Mouse (Mus musculus) testis, adult 2 months (tissue): ENCODE measurements at regions not wholly inside any gene's neighbourhood (a gene's known extent, or its start where the extent isn't known, plus 50 kb on each side); places are given as distances from the start of the nearest gene placed in this dataset.

Experiments used
- H3K27ac ChIP-seq: fragments of 200-500 bp; 2 replicates; pipeline ENCODE4 v1.5.1; 2012; ENCODE audit warnings: low read depth, low read length; ENCODE audit not compliant: control insufficient read depth, insufficient read depth
- H3K27me3 ChIP-seq: fragments of 200-500 bp; 2 replicates; pipeline ENCODE4 v1.6.1; 2012; ENCODE audit warnings: mild to moderate bottlenecking, low read length, moderate library complexity; ENCODE audit not compliant: control insufficient read depth, insufficient read depth
- H3K36me3 ChIP-seq: fragments of 200-500 bp; 2 replicates; pipeline ENCODE4 v1.6.1; 2012; ENCODE audit warnings: mild to moderate bottlenecking, low read length; ENCODE audit not compliant: control insufficient read depth, insufficient read depth
- H3K4me1 ChIP-seq: fragments of 200-500 bp; 2 replicates; pipeline ENCODE4 v1.6.1; 2012; ENCODE audit warnings: low read length; ENCODE audit not compliant: control insufficient read depth, insufficient read depth
- H3K4me3 ChIP-seq: fragments of 200-500 bp; 2 replicates; pipeline ENCODE4 v1.5.1; 2012; ENCODE audit warnings: low read depth, mild to moderate bottlenecking, low read length, moderate library complexity, mixed read lengths; ENCODE audit not compliant: control insufficient read depth
- CTCF ChIP-seq: fragments of 200-500 bp; IDR thresholded peaks from 2 replicates; pipeline ENCODE4 v1.5.1; 2012; ENCODE audit warnings: low read depth, mild to moderate bottlenecking, inconsistent platforms, low read length, moderate library complexity; ENCODE audit not compliant: control insufficient read depth, insufficient read depth, insufficient replicate concordance
- POLR2A ChIP-seq: fragments of 200-500 bp; IDR thresholded peaks from 2 replicates; pipeline ENCODE4 v1.6.1; 2012; ENCODE audit warnings: low read depth, mild to moderate bottlenecking, inconsistent platforms, low read length, moderate library complexity; ENCODE audit not compliant: control insufficient read depth

DNA sequence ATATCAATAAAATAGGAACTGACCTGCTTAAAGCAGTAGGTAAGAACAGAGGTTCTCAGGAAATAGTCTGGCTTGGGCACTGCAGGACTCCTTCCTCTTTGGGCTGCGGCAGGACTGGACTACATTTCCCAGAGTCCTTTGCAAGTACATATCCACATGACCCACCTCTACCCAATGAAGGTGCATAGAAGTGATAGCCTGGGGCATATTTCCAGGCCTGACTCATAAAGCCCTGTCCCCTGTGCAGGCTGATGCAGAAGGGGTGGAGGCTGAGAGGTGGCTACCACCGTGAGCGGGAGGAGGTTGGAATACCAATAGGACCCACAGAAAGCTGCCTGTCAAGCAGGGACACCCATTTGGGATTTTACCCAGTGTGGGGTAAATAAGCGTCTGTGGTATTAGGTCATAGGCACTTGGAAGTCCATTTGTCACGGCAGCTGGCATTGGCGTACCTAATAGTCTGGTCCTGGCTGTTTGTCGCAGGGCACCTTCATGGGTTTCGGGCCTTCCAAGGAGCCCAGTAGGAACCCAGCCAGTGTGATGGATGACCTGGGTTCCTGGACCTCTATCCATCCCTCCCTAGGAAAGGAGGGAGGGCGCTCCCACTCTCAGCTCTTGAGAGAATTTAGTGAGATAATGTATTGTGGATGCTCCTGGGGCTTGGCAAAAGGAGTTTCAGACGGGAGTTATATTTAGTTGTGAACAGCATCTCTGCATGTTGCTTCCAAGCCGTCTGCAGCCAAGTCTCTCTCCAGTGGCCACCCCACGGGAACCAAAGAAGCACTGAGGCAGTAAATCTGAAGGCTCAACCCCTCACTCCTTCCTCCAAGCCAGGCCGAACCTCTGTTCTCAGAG lies 146.8 kb upstream of the Med13l start:
- TF ChIP-seq CTCF (no peak), POLR2A (no peak)
- Histone ChIP-seq H3K27ac (no peak overlapping the region), H3K4me1 (no peaks in the 10 kb centered on the region), H3K36me3 (no peaks in the 10 kb centered on the region), H3K27me3 (no peaks in the 10 kb centered on the region), H3K4me3 (no peak overlapping the region)

- Histone ChIP-seq H3K4me3 (no peak overlapping the region), H3K27ac (no peak overlapping the region), H3K27me3 (no peaks in the 10 kb centered on the region), H3K4me1 (peaks cover 11% of the 10 kb centered on the region), H3K36me3 (no peaks in the 10 kb centered on the region)
- TF ChIP-seq CTCF (no peak), POLR2A (no peak)
Measured at GRCm38 (mm10) chr5:118419344-118420037, 141.0 kb upstream of the Med13l start.

DNA sequence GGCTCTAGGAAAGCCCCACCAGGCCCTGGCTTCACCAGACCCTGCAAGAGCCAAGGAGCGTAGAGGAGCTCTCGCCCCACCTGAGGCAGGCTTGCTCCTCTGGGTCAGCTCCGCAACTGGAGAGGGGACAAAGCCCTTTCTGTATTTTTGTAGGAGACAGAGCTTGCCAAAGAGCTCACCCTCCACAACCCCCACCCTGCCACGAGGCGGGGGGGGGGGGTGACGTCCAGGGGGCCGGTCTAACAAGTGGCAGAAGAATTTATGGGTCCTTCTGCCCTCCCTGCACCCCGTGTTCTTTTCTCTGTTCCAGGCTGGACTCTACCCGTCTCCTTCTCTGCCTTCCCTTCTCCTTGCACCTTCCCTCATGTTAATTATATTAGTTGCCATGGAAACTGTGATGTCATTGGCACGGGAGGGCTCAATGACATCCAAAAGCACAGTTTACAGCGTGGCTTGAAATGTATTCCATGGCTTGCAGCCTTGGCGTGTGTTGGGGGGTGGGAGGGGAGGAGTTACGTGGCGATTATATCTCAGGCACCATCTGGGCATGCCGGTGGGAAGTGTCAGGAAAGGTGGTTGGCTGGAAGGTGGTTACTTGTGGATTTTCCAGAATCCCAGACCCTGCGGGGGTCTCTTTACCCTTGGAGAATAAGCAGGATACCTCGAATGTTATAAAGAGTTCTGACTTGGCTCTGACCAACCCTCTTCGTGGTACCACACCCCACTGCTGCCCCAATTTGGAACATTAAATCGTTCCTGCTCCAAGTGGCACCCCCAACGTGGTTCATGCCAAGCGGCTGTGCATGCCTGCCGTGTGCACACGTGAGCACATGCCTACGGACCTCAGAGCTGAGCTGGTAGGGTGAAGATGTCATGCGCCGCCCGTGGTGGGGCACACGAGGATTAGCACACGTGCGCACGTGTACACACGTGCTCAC lies 138.3 kb upstream of the Med13l start:
- no peak overlapping the region for H3K27ac ChIP-seq
- H3K36me3 ChIP-seq: no peaks in the 10 kb centered on the region
- no peak for TF ChIP-seq POLR2A
- no peak for TF ChIP-seq CTCF
- H3K4me1 ChIP-seq: peaks cover 11% of the 10 kb centered on the region
- H3K27me3 ChIP-seq: no peaks in the 10 kb centered on the region
- H3K4me3 ChIP-seq: no peak overlapping the region

- Histone ChIP-seq H3K27ac (no peak overlapping the region), H3K4me3 (no peak overlapping the region), H3K36me3 (no peaks in the 10 kb centered on the region), H3K27me3 (no peaks in the 10 kb centered on the region), H3K4me1 (peaks cover 14% of the 10 kb centered on the region)
- TF ChIP-seq POLR2A: no peak
- TF ChIP-seq CTCF: no peak
Measured at GRCm38 (mm10) chr5:118424177-118424576, 136.3 kb upstream of the Med13l start.

DNA sequence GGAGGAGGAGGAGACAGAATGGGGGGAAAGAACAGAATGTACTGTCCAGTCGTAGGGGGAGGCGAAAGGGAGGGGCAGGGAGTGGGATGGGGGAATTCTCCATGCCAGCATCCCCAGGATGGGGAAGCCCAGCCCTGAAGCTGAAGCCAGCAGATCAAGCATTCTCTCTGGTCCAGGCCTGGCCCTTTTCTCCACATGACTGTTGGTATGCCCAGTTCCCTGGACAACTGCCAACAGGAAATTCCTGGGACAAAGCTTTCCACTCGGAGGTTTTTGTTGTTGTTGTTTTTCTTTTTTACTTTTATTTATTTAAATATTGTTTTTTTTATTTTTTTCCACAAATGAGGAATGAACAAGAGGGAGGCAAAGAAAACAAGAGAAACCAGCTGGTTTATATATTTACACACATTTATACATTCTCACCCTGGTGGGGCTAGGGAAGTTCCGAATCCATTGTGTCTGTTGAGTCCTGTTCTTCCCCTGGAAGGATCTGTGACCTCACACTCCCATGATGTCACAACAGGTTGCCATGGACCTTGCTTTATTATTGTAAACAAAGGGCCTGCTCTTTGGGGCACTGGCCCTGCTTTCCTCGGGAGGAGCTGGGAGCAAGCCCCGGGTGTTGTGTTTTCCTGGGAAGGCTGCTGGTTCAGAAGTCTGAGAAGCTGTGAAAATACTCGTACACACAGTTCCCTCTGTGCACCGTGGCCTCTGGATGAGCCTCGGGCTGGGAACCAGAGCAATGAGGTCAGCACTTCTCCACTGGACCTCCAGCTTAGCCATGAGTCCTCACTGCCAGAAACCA lies 135.5 kb upstream of the Med13l start:
- TF ChIP-seq POLR2A (peak; percentile 46; the same call in 1 of the 2 replicates), CTCF (no peak)
- peaks cover 14% of the 10 kb centered on the region for H3K4me1 ChIP-seq
- H3K27ac ChIP-seq: peak overlapping the region; percentile 7; the same call in 1 of the 2 replicates
- H3K4me3 ChIP-seq: peak overlapping the region; percentile 79
- no peaks in the 10 kb centered on the region for H3K36me3 ChIP-seq
- H3K27me3 ChIP-seq: no peaks in the 10 kb centered on the region

DNA sequence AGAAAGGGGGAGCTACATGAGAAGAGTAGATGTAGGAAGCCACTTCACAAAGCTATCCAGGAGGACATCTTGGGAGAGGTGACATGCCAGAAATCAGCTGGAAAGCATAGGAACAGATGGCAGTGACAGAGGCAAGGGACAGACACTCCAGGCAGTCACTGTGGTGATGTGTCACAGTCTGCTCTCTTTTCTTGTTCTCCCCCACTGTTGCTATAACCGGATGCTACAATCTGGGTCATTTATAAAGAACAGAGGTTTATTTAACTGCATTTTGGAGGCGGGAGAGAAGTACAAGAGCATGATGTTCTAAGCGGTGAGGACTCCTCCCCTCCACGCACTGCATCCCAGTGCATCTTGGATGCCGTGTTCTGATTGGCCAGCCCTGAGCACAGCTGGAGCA lies 133.8 kb upstream of the Med13l start:
- Histone ChIP-seq H3K36me3 (no peaks in the 10 kb centered on the region), H3K4me3 (peak overlapping the region; percentile 78), H3K27me3 (no peaks in the 10 kb centered on the region), H3K27ac (no peak overlapping the region), H3K4me1 (peaks cover 14% of the 10 kb centered on the region)
- no peak for TF ChIP-seq POLR2A
- no peak for TF ChIP-seq CTCF
